Mouse (Mus musculus) urinary bladder, postnatal 10 days (tissue): ENCODE data around the gene Zfhx3.

ENCODE experiments used
- DNase-seq: peaks from one replicate; pipeline ENCODE4 v3.0.0; 2022; ENCODE audit warnings: low spot score

Zfhx3 gene

GRCm38 (mm10) chr8:108702201-108702600 is 759.8 kb downstream of the Zfhx3 start:
- no peak for DNase-seq

GRCm38 (mm10) chr8:108705751-108706150 is 763.3 kb downstream of the Zfhx3 start:
- DNase-seq: no peak

GRCm38 (mm10) chr8:108706491-108706847 is 764.0 kb downstream of the Zfhx3 start:
- no peak for DNase-seq

GRCm38 (mm10) chr8:108706848-108707541 is 764.6 kb downstream of the Zfhx3 start:
- no peak for DNase-seq

GRCm38 (mm10) chr8:108707576-108708281 is 765.3 kb downstream of the Zfhx3 start:
- no peak for DNase-seq

DNA sequence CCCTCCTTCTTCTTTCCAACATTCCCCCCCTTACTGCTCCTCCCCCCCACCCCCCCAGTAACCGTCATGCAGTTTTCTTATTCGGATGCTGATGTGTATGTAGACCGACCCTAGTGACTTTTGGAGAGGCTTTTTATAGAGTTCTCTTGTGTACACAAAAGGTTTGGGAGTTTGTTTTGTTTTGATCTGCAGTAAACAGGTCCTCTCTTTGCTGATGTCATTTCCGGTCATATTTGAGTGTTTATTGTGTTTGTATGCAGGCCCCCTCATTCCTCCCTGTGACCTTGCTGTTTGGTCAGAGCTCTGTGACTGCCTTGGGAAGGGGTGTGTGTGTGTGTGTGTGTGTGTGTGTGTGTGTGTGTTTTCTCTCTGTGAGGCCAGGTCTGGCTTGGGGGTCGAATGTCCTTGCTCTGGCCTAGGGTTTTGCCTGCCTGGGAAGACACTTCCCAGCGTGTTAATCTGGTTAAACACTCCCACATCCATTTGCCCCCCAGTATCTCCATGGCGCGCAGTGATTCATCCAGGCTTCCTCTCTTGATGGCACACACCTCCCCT is 766.5 kb downstream of the Zfhx3 start:
- no peak for DNase-seq

DNA sequence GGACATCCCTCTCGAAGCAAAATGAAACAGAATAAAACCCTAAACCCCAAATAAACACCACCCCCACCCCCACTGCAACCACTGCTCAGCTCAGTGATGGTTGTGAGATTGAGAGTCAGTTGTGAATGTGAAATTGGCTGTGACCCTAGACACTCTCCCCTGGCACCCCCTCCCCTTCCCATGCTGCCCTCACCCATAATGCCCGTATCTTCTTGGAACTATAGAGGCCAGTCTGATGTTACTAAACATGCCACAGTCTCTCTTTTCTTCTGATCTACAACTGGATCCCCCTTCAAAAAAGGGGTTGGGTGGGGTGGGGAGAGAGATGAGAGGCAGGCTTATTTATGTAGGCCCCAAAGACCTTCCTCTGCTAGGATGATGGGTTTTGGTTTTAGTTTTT is 767.0 kb downstream of the Zfhx3 start:
- no peak for DNase-seq

DNA sequence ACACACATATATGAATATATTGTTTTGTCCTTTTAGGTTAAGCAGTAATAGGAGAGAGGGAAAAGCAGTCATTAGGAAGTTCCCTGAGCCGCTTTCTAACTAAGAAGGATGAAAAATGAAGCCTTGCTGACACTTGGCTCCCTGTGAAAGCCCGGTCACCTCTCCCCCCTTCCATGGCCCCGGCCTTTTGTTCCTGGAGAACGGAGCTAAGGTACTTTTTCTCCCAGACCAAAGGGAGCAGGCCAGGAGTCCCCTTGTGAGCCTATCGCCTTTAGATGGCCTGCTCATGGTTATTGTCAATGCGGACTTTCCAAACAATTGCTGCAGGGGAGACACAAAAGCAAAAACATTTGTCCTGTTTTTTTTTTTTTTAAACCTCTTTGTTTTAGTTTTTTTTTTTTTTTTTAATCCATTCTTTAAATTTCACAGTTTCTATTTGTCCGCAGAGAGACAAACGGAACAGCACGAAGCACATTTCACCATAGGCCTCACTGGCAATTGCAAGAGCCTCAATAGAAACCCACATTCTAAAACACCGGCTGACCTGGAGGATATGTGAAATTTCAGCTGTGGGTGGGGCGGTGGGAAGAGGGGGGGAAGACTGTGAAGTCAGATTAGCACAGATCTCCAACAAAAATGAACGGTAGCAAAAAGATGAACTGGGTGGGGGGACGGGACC is 767.6 kb downstream of the Zfhx3 start:
- DNase-seq: no peak

GRCm38 (mm10) chr8:108710607-108711489 is 768.4 kb downstream of the Zfhx3 start:
- no peak for DNase-seq

DNA sequence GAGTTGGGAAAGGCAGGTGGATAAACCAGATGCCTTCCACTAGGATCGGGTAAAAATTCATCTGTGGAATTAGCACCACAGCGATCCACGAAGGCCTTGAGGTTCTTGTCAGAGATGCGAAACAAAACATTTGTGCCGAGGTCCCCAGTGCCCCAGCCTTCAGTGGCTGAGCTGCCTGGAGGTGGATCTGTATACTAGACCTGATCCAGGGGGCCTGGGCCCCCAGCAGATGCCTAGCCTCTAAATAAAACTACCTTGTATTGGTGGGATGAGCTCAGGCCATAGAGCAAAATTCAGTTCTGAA is 769.0 kb downstream of the Zfhx3 start:
- no peak for DNase-seq

- no peak for DNase-seq
Measured at GRCm38 (mm10) chr8:108712001-108712411, 769.6 kb downstream of the Zfhx3 start.

DNA sequence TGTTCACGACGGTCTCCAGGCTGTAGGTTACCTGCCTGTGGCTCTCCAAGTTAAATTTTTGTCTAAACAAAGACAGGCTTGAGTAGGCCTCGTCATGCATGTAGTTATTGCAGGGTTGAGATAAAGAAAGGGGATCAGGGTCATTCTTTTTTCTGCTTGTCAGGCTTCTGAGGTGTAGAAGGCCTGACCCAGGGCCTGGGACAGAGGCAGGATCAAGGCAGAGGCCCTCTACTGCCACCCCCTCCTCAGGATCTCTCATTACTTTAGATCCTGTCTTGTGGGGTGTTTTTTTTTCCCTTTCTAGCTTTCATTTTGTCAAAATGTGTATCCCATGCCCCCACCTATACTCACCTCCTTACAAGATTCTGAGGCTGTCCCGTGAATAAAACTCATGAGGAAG is 770.2 kb downstream of the Zfhx3 start:
- DNase-seq: no peak

GRCm38 (mm10) chr8:108713346-108714142 is 771.1 kb downstream of the Zfhx3 start:
- DNase-seq: no peak

DNA sequence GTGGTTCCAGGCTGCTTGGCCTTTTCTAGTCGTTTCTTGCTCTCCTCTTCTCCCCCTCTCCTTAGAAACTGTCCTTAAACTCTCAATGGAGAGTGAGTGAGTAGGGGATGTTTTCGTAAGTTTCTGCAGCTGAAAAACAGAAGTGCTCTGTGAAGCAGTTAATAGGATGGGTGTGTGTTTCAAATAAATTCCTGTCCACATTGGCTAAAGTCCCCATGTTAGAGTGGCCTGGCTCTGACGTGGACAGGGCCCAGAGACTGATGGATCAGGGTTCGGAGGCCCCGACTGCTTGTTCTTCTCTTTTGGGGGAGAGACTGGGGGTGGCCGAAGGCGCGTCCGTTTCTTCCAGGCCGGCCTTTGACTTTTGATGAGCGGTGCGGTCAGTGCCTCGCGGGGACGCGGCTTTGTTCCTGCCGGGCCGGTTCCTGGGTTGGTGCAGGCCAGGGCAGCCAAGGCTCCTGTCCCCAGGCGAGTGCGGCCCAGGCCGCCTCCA is 771.7 kb downstream of the Zfhx3 start:
- DNase-seq: no peak

GRCm38 (mm10) chr8:108714636-108715415 is 772.4 kb downstream of the Zfhx3 start:
- no peak for DNase-seq

DNA sequence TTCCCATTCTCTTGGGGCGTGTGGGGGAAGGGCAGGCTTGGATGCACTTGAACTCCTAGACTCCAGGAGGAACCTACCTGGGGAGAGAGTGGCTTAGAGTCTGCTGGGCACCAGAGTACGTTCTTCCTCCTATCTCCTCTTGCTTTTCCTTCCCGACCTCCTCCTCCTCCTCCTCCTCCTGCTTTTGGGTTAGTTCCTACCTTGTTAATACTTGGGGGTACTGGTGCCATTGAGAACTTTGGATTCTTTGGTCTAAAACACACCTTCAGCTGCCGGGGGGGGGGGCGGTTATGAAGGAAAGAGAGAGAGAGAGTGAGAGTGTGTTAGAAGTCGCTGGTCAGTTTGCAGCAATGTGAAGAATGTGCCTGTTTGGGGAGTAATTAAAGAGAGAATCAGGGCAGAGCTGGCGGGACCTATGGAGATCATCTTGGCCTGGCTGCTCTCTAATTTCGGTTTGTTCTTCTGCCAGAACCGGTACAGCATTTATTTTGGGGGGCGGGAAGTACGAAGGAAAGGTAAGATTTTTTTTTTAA is 773.0 kb downstream of the Zfhx3 start:
- DNase-seq: no peak

GRCm38 (mm10) chr8:108716291-108716811 is 773.9 kb downstream of the Zfhx3 start:
- no peak for DNase-seq

DNA sequence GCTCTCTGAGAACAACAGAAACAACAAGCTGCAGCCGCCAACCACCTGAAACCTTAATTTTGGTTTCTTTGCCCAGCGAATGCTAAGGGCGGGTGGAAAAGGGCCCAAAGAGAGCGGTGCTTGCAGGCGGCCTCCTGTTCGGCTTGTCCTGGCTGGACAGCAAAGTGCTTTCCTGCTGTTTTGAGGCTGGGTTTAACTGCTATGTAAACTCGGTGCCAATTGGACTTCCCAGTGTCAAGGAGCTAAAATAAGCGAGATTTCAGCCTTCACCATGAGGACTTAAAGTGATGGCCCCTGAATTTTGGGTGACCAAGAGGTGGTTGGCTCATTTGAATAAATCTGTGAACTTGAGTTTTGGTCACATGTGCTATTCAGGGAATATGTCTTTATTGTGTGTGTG is 775.1 kb downstream of the Zfhx3 start:
- DNase-seq: no peak

DNA sequence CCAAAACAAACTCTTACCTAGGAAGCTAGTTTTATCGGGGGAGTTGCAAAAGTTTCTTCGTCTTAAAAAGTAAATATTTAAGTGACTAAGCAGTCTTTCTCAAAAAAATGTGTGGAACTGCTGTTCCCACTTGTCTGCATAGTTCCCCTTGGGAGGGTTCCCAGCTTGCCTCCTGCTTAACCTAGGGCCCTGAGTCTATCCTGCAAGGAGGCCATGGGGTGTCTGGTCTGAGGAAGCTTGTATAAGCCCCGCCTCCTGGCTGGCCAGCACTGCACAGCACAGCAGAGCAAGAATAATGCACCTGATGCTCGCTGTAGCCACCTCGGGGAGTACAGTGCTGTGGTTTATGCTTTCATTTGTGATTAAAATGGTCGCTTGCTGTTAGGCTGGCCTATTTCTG is 775.6 kb downstream of the Zfhx3 start:
- no peak for DNase-seq

DNA sequence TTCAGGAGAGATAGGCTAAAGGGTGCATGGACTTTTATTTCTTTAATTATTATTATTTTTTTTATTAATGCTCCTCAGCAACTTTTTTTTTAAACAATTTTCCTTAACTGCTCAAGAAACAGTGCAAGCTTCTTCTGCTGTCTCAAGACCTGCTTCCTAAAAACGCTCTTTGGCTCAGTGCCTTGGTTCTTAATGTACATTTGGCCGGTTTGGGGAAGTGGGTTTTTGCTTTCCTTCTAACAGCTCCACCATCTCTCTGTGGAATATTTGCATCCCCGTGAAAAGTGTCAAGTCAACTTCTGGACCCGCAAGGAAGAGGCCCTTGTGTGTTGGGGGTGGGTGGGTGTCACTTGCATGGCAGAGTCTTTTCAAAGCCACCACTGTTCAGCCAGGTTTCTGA is 778.4 kb downstream of the Zfhx3 start:
- DNase-seq: no peak
